Mouse (Mus musculus): Measurements from ENCODE around the gene Mgrn1.

The Mgrn1 gene

GRCm38 (mm10) chr16:4978275-4979051 lies 92.4 kb downstream of the Mgrn1 start:
- no peak for DNase-seq (ENCODE audit: extremely low read depth, low read depth, low spot score)

- no peak for DNase-seq (ENCODE audit: extremely low read depth, low read depth, low spot score)
These were observed 93.8 kb downstream of the Mgrn1 start for GRCm38 (mm10) chr16:4979755-4980380.

- peak; percentile 82 for DNase-seq (ENCODE audit: extremely low read depth, low read depth, low spot score)
These were observed 98.7 kb downstream of the Mgrn1 start for GRCm38 (mm10) chr16:4984717-4985116.
